Mouse (Mus musculus): ENCODE data around the gene Kif2c.

- TF ChIP-seq CTCF (IDR thresholded peaks at IDR 0.05; ENCODE audit: extremely low read depth, insufficient read depth, low read length): no peak
- no peak for TF ChIP-seq POLR2A (IDR thresholded peaks at IDR 0.05; ENCODE audit: extremely low read depth, insufficient read depth, low read length)
Observed at GRCm38 (mm10) chr4:117148047-117148713, 34.3 kb downstream of the Kif2c start.

All from cortical plate, adult 2 months (tissue).